Mouse (Mus musculus) midbrain, embryonic 14.5 days (tissue): ENCODE results near the gene Tada2b. TPM values are rescaled to one million over a fixed set of nuclear protein-coding genes. Genes with fewer than 3 reads are reported as not detected.

Experiments
- ATAC-seq: fragments of 200-750 bp; cut with Nextera tagmentation; 2 replicates; pipeline ENCODE4 v1.8.0; 2017; ENCODE audit warnings: moderate number of reproducible peaks, moderate library complexity; ENCODE audit not compliant: low FRiP score, low TSS enrichment
- DNase-seq: peaks from one replicate; pipeline ENCODE4 v3.0.0-alpha.2; 2015
- H3K27ac ChIP-seq: fragments of 300-500 bp; sonication (generic); replicated peaks from 2 replicates; pipeline ENCODE4 v1.5.1; 2014; ENCODE audit warnings: mild to moderate bottlenecking, low read depth, low read length, moderate library complexity
- H3K27me3 ChIP-seq: fragments of 300-500 bp; sonication (generic); 2 replicates; pipeline ENCODE4 v1.6.1; 2014; ENCODE audit warnings: low read length, control low read depth, mixed read lengths; ENCODE audit not compliant: control insufficient read depth, insufficient read depth
- H3K36me3 ChIP-seq: fragments of 300-500 bp; sonication (generic); 2 replicates; pipeline ENCODE4 v1.6.1; 2014; ENCODE audit warnings: low read length, control low read depth; ENCODE audit not compliant: control insufficient read depth, insufficient read depth
- H3K4me1 ChIP-seq: fragments of 300-500 bp; sonication (generic); 2 replicates; pipeline ENCODE4 v1.6.1; 2014; ENCODE audit warnings: mild to moderate bottlenecking, antibody characterized with exemption, low read length, control low read depth; ENCODE audit not compliant: control insufficient read depth, insufficient read depth
- H3K4me2 ChIP-seq: fragments of 300-500 bp; sonication (generic); 2 replicates; pipeline ENCODE4 v1.6.1; 2014; ENCODE audit warnings: mild to moderate bottlenecking, low read length, moderate library complexity
- H3K4me3 ChIP-seq: fragments of 300-500 bp; sonication (generic); replicated peaks from 2 replicates; pipeline ENCODE4 v1.5.1; 2014; ENCODE audit warnings: low read depth, low read length
- H3K9ac ChIP-seq: fragments of 300-500 bp; sonication (generic); replicated peaks from 2 replicates; pipeline ENCODE4 v1.6.1; 2014; ENCODE audit warnings: mild to moderate bottlenecking, low read length, moderate library complexity
- H3K9me3 ChIP-seq: fragments of 300-500 bp; sonication (generic); 2 replicates; pipeline ENCODE4 v1.6.1; 2016; ENCODE audit warnings: low read length, control low read depth, mixed read lengths; ENCODE audit not compliant: control insufficient read depth
- WGBS: fragments of 180-500 bp; shearing (Covaris S2); extraction: QIAGEN DNeasy Blood & Tissue Kit; methylation state at CpG from one replicate; pipeline ENCODE4 v1.1.7; 2014; 5-methylcytosine and 5-hydroxymethylcytosine counted together
- polyA plus RNA-seq: library from polyadenylated mRNA; unstranded; fragments of >200 nt; fragmentation: Nextera tagmentation; extraction: Ambion mirVana; gene quantifications from 2 replicates; pipeline ENCODE4 v1.2.1, GENCODE M21; 2014

Tada2b gene
- polyA plus RNA-seq, 1 experiment from 2014 or later = 7.0 TPM

DNA sequence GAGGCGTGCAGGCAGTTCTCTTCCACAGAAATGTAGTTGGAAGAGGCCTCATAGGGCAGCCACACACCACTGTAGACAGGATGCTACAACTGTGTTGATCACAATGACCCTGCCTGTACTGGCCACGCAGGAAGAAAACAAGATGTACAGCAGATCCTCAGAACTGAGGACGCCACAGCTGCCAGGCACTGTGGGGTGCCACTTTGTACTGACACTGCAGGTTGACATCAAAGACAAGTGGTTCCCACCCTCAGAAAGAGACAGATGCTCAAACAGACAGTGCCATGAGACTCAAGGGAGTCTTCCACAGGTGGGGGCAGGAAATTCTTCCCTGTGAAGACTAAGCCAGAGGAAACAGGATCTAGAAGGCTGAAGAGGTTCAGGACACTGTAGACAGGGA, 35.7 kb upstream of the Tada2b start:
- Histone ChIP-seq H3K9ac (no peak overlapping the region), H3K27ac (no peak overlapping the region), H3K4me3 (no peak overlapping the region), H3K27me3 (no peaks in the 10 kb centered on the region), H3K4me2 (no peak overlapping the region), H3K4me1 (no peaks in the 10 kb centered on the region), H3K36me3 (peaks cover 89% of the 10 kb centered on the region), H3K9me3 (no peaks in the 10 kb centered on the region)
- 81% methylated on average over 3 of the region's 3 CpGs for WGBS
- ATAC-seq (no peak), DNase-seq (peak; percentile 3)

DNA sequence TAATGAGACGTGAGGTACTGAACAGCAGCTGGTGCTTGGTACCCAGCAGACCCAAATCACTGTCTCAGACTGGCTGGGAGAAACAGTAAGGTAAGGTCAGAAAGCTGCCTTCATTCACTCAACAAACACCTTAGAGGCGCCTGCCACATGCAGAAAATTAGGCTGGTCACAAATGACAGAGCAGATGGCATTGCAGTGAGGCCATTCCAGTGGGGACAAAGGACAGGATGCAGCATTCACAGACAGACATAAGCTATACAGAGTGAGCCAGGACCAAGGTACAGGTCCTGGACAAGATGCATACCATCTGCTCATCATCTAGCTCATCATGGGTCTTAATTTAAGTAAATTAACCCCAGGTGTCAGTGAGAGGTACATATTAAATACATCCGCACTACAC, 33.5 kb upstream of the Tada2b start:
- ATAC-seq (no peak), DNase-seq (no peak)
- Histone ChIP-seq H3K4me3 (no peak overlapping the region), H3K27ac (no peak overlapping the region), H3K36me3 (peaks cover 94% of the 10 kb centered on the region), H3K4me1 (no peaks in the 10 kb centered on the region), H3K9me3 (no peaks in the 10 kb centered on the region), H3K4me2 (no peak overlapping the region), H3K27me3 (no peaks in the 10 kb centered on the region), H3K9ac (no peak overlapping the region)
- 90% methylated on average over 3 of the region's 3 CpGs for WGBS

DNA sequence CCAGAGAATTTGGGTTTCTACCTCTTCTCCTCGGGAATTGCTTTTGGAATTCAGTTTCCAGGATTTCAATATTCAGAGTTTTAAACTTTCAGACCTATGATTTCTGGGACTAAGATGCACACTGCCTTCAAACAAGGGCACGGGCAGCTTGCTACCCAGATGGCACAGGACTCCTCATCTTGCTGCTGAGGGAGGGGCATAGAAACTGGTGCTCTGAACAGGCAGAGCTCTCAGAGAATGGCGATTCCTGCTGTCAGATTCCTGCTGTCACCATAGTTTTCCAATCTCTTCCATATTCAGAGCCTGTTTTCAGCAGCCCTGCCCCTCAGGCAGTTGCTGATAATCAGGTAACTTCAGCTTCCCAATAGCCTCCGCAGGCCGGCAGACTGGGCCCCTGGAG, 31.5 kb upstream of the Tada2b start:
- H3K27ac ChIP-seq = no peak overlapping the region
- ATAC-seq (no peak), DNase-seq (no peak)
- no peak overlapping the region for H3K9ac ChIP-seq
- no peak overlapping the region for H3K4me2 ChIP-seq
- no peak overlapping the region for H3K4me3 ChIP-seq
- no peaks in the 10 kb centered on the region for H3K4me1 ChIP-seq
- H3K9me3 ChIP-seq = no peaks in the 10 kb centered on the region
- WGBS = 76% methylated on average over 5 of the region's 5 CpGs
- H3K27me3 ChIP-seq = no peaks in the 10 kb centered on the region
- H3K36me3 ChIP-seq = peaks cover 95% of the 10 kb centered on the region

DNA sequence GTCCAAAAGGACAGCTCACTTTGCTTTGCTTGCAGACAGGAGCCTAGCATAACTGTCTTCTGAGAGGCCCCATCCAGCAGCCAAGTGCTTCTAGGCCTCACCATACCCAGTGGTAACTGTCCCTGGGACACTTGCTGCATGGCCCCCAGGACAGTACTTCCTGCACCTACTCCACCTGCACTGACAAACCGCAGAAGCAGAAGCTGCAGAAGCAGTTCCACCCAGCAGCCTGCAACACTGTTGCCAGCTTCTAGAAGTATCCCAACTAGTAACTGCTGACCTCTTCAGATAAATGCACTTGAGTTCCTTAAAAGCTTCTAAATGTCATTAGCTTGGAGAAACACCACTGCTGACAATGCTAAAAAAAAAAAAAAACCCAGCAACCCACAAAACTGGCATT, 31.0 kb upstream of the Tada2b start:
- Histone ChIP-seq H3K4me2 (no peak overlapping the region), H3K27me3 (no peaks in the 10 kb centered on the region), H3K27ac (no peak overlapping the region), H3K4me3 (no peak overlapping the region), H3K4me1 (no peaks in the 10 kb centered on the region), H3K36me3 (peaks cover 95% of the 10 kb centered on the region), H3K9me3 (no peaks in the 10 kb centered on the region), H3K9ac (no peak overlapping the region)
- WGBS = 91% methylated on average over 1 of the region's 1 CpGs
- no peak for ATAC-seq
- DNase-seq = no peak

DNA sequence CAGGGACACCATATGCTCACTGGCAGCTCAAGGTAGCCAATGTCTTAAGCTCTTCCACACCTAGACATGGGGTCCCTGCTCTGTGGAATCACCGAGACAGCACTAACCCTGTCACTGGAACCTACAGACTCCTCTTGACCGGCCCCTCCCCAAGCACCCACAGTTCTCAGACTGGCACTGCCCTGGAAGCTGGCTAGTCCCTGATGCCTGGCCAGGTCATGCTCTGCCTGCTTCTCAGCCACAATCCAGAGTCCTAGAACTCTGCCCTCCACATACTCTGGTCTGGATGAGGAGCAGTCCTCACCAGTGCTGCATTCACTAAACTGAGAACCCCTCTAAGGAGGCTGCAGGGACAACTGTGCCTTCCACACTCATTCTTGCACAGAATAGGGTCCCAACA, 26.9 kb upstream of the Tada2b start:
- no peaks in the 10 kb centered on the region for H3K27me3 ChIP-seq
- DNase-seq = no peak
- no peaks in the 10 kb centered on the region for H3K9me3 ChIP-seq
- WGBS = 96% methylated on average over 2 of the region's 2 CpGs
- H3K9ac ChIP-seq = no peak overlapping the region
- no peak overlapping the region for H3K4me3 ChIP-seq
- no peaks in the 10 kb centered on the region for H3K4me1 ChIP-seq
- H3K27ac ChIP-seq = no peak overlapping the region
- no peak for ATAC-seq
- peaks cover 87% of the 10 kb centered on the region for H3K36me3 ChIP-seq
- H3K4me2 ChIP-seq = no peak overlapping the region

DNA sequence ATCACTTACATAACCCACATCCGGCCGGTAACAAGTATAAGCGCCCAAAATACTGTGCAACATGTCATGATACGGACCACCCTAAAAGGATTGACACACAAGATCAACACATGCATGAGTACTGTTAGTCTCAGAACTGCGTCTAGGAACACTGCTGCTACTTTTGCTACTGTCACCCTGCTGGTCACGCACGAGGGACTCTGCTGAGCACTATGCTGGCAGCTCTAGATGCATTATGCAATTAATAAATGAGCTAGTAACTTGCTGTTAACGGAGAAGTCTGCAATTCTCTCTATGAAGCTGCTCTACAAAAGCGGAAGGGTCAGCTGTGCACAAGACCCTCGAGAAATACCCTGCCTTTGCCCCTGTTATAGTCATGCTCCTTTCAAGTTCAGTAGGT, 24.3 kb upstream of the Tada2b start:
- H3K36me3 ChIP-seq = peaks cover 91% of the 10 kb centered on the region

DNA sequence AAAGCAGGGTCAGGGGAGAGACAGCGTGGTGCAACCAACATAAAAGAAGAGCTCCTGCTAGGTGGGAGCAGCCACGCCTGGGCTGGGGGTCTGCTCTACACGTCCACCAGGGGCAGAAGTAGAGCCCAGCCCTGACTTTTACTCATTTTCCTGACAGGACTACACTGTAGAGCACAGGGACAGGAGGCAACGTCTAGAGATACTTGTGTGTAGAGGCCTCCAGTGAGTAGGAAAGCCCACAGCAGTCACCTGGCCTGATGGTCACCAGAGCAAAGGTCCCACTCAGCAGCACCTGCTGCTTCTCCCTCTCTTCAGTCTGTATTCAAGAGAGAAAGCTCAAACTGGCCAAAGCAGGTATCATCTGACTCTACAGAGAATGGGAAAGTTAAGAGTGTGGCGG, 21.6 kb upstream of the Tada2b start:
- H3K36me3 ChIP-seq = peaks cover 91% of the 10 kb centered on the region

More for the DNA sequence above, 24.3 kb upstream of the Tada2b start:
- Histone ChIP-seq H3K4me1 (no peaks in the 10 kb centered on the region), H3K4me3 (no peak overlapping the region), H3K9ac (no peak overlapping the region), H3K27me3 (no peaks in the 10 kb centered on the region), H3K4me2 (no peak overlapping the region), H3K9me3 (no peaks in the 10 kb centered on the region), H3K27ac (no peak overlapping the region)
- 92% methylated on average over 10 of the region's 10 CpGs for WGBS
- DNase-seq = no peak
- no peak for ATAC-seq

DNA sequence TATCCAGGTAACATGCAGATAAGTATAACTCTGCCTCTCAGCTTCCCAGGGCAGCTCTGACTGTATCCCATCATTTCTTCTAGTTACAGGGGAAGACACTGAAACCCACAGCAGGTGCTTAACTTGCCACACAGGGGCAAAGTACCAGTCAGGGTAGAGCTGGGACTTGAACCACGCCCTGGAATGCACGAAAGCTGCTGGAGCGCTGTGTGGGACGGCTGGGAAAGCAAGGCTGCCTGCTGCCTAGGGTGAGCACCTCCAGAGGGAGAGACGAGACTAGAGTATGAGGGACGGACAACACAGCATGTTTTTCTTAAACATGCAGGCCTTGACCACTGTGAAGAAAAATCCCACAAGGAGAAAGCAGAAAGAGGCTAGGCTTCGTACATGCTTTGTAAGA, 21.1 kb upstream of the Tada2b start:
- ATAC-seq = no peak

More for the DNA sequence above, 21.6 kb upstream of the Tada2b start:
- ATAC-seq (no peak), DNase-seq (no peak)
- Histone ChIP-seq H3K27ac (no peak overlapping the region), H3K4me2 (no peak overlapping the region), H3K27me3 (no peaks in the 10 kb centered on the region), H3K9ac (no peak overlapping the region), H3K4me1 (no peaks in the 10 kb centered on the region), H3K9me3 (no peaks in the 10 kb centered on the region), H3K4me3 (no peak overlapping the region)
- 73% methylated on average over 5 of the region's 5 CpGs for WGBS

DNA sequence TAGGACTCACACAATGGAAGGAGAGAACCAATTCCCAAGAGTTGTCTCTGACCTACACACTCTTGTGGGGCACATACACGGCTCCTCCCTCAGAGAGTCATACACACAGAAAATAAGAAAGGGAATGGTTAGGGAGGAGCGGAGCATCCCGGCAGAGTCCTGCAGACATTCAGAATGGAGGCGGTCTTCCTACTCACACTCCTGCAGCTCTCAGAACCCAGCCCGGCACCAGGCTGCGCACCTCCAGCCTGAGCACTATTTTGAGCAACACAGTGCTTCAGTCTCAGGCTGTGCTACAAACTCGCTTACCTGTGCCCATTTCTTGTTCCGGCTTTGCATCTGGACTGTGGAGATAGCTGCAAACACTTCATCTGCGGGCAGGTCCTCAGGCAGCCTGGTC, 10.6 kb upstream of the Tada2b start:
- Histone ChIP-seq H3K9me3 (no peaks in the 10 kb centered on the region), H3K4me2 (no peak overlapping the region), H3K36me3 (peaks cover 73% of the 10 kb centered on the region), H3K9ac (no peak overlapping the region), H3K27ac (no peak overlapping the region), H3K4me3 (no peak overlapping the region), H3K27me3 (no peaks in the 10 kb centered on the region), H3K4me1 (no peaks in the 10 kb centered on the region)
- no peak for ATAC-seq
- DNase-seq = no peak
- 95% methylated on average over 9 of the region's 9 CpGs for WGBS

More for the DNA sequence above, 21.1 kb upstream of the Tada2b start:
- Histone ChIP-seq H3K27ac (no peak overlapping the region), H3K4me3 (no peak overlapping the region), H3K36me3 (peaks cover 91% of the 10 kb centered on the region), H3K27me3 (no peaks in the 10 kb centered on the region), H3K9me3 (no peaks in the 10 kb centered on the region), H3K4me2 (no peak overlapping the region), H3K4me1 (no peaks in the 10 kb centered on the region), H3K9ac (no peak overlapping the region)
- no peak for DNase-seq
- WGBS = 93% methylated on average over 7 of the region's 7 CpGs
